Mouse (Mus musculus): ENCODE measurements around the gene Xpnpep2. TPM values are rescaled to one million over a fixed set of nuclear protein-coding genes. Genes with fewer than 3 reads are reported as not detected.

Xpnpep2 gene
- polyA plus RNA-seq, 1 experiment from 2014 or later = not detected

DNA sequence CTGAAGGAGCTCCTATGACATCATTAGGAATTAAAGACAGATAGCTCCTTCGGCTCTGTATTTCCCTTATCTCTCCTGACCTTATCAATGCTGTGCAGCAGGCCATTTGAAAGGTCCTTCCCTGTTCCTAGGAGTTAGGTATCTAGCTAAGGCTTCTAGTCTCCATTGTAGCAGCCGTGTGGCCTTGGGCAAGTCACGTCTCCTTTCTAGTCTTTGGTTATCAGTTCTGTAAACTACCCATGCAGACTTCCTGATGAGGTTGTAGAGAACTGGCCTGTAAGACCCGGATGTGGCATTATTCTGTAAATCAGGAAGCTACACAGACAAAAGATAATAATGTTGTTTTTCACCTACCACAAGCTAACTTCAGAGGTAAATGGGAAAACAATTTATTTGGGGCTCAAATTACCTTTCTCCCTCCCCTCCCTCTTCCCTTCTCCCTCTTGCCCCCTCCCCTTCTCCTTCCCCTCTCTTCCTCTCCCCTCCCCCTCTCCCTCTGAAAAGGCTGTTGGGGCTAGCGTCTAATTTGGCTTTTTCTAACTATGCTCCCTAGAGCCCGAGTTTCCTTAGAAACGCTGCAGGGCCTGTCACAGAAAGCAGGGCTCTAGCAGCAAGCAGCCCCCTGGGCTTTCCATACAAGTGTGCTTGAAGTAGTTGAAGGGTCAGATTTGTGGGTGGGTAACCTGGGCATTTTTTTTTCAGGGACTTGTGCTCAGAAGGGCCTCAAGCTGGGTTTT is 30.2 kb downstream of the Xpnpep2 start:
- Histone ChIP-seq H3K27me3 (ENCODE audit: control insufficient read depth, insufficient read depth, low read depth, low read length) (no peaks in the 10 kb centered on the region), H3K4me2 (ENCODE audit: low read depth, low read length) (peak overlapping the region; percentile 38), H3K4me1 (ENCODE audit: control insufficient read depth, low read depth, low read length) (peaks cover 33% of the 10 kb centered on the region), H3K9ac (ENCODE audit: low read depth, low read length) (no peak overlapping the region; the same call in 1 of the 2 replicates), H3K9me3 (replicated peaks; ENCODE audit: control insufficient read depth, low read length) (no peaks in the 10 kb centered on the region), H3K27ac (ENCODE audit: low read length) (peak overlapping the region; percentile 81), H3K36me3 (ENCODE audit: control insufficient read depth, insufficient read depth) (no peaks in the 10 kb centered on the region), H3K4me3 (ENCODE audit: low read depth, low read length) (no peak overlapping the region)
- WGBS (ENCODE audit: insufficient replicate concordance) = 22% methylated on average over 7 of the region's 7 CpGs
- ATAC-seq (ENCODE audit: low read depth) = peak; percentile 90

DNA sequence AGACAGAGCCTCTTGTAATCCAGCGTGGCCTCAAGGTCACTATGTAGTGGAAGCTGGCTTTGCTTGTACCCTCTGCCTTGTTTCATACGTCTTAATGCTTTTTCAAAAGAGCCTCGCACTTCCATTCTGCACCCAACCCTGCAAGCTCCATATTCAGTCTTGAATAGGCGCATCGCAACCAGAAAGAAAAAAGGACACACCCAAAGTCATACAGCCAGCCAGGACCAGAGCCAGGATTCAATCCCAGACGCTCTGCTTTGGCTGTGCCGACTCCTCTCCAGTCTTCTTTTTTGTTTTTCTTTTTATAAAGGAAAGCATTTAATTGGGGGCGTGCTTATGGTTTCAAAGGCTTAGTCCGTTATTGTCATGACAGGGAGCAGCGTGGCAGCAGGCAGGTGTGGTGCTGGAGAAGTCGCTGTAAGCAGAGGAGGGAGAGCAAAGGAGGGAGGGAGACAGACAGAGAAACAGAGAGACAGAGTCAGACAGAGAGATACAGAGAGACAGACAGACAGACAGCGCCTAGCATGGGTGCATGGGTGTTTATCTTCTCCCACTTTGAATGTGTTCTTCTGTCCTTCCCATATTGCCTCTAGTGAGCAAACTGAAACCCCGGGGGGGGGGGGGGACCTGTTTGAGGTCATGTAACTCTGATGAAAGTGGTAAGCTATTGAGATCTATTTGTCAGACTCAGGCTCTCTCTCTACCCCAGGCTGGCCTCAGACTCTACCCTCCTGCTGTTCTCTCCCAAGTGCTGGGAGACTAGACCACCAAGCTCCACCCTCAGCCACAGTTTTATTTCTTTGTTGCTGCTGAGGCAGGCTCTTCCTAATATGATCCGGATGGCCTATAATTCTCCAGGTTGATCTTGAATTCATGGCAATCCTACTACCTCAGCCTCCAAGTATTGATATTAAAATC is 31.1 kb downstream of the Xpnpep2 start:
- Histone ChIP-seq H3K27me3 (ENCODE audit: control insufficient read depth, insufficient read depth, low read depth, low read length) (no peaks in the 10 kb centered on the region), H3K36me3 (ENCODE audit: control insufficient read depth, insufficient read depth) (no peaks in the 10 kb centered on the region), H3K4me3 (ENCODE audit: low read depth, low read length) (peak overlapping the region; percentile 5; the same call in 1 of the 2 replicates), H3K9me3 (replicated peaks; ENCODE audit: control insufficient read depth, low read length) (no peaks in the 10 kb centered on the region), H3K4me1 (ENCODE audit: control insufficient read depth, low read depth, low read length) (peaks cover 33% of the 10 kb centered on the region), H3K9ac (ENCODE audit: low read depth, low read length) (no peak overlapping the region; the same call in 1 of the 2 replicates), H3K27ac (ENCODE audit: low read length) (peak overlapping the region; percentile 81; the same call in 1 of the 2 replicates), H3K4me2 (ENCODE audit: low read depth, low read length) (peak overlapping the region; percentile 38)
- no peak for ATAC-seq (ENCODE audit: low read depth)
- 33% methylated on average over 14 of the region's 14 CpGs for WGBS (ENCODE audit: insufficient replicate concordance)

GRCm38 (mm10) chrX:48140286-48140877 is 31.9 kb downstream of the Xpnpep2 start:
- no peaks in the 10 kb centered on the region for H3K27me3 ChIP-seq (ENCODE audit: control insufficient read depth, insufficient read depth, low read depth, low read length)
- WGBS (ENCODE audit: insufficient replicate concordance) = 19% methylated on average over 3 of the region's 3 CpGs
- no peak overlapping the region for H3K4me3 ChIP-seq (ENCODE audit: low read depth, low read length)
- no peaks in the 10 kb centered on the region for H3K9me3 ChIP-seq (replicated peaks; ENCODE audit: control insufficient read depth, low read length)
- H3K4me1 ChIP-seq (ENCODE audit: control insufficient read depth, low read depth, low read length) = peaks cover 33% of the 10 kb centered on the region
- H3K9ac ChIP-seq (ENCODE audit: low read depth, low read length) = no peak overlapping the region
- H3K27ac ChIP-seq (ENCODE audit: low read length) = peak overlapping the region; percentile 70
- ATAC-seq (ENCODE audit: low read depth) = no peak
- no peaks in the 10 kb centered on the region for H3K36me3 ChIP-seq (ENCODE audit: control insufficient read depth, insufficient read depth)
- H3K4me2 ChIP-seq (ENCODE audit: low read depth, low read length) = no peak overlapping the region

GRCm38 (mm10) chrX:48141481-48141880 is 33.0 kb downstream of the Xpnpep2 start:
- Histone ChIP-seq H3K9me3 (replicated peaks; ENCODE audit: control insufficient read depth, low read length) (no peaks in the 10 kb centered on the region), H3K4me3 (ENCODE audit: low read depth, low read length) (no peak overlapping the region), H3K4me2 (ENCODE audit: low read depth, low read length) (no peak overlapping the region), H3K27ac (ENCODE audit: low read length) (peak overlapping the region; percentile 70), H3K36me3 (ENCODE audit: control insufficient read depth, insufficient read depth) (no peaks in the 10 kb centered on the region), H3K9ac (ENCODE audit: low read depth, low read length) (no peak overlapping the region), H3K4me1 (ENCODE audit: control insufficient read depth, low read depth, low read length) (peaks cover 33% of the 10 kb centered on the region), H3K27me3 (ENCODE audit: control insufficient read depth, insufficient read depth, low read depth, low read length) (no peaks in the 10 kb centered on the region)
- WGBS (ENCODE audit: insufficient replicate concordance) = 25% methylated on average over 6 of the region's 6 CpGs
- ATAC-seq (ENCODE audit: low read depth) = no peak

GRCm38 (mm10) chrX:48143415-48144335 is 35.1 kb downstream of the Xpnpep2 start:
- no peaks in the 10 kb centered on the region for H3K9me3 ChIP-seq (replicated peaks; ENCODE audit: control insufficient read depth, low read length)
- ATAC-seq (ENCODE audit: low read depth) = peak; percentile 47; the same call in 1 of the 2 replicates
- H3K27ac ChIP-seq (ENCODE audit: low read length) = peak overlapping the region; percentile 13
- H3K9ac ChIP-seq (ENCODE audit: low read depth, low read length) = peak overlapping the region; percentile 33; the same call in 1 of the 2 replicates
- H3K4me3 ChIP-seq (ENCODE audit: low read depth, low read length) = peak overlapping the region; percentile 38
- WGBS (ENCODE audit: insufficient replicate concordance) = 29% methylated on average over 26 of the region's 26 CpGs
- peaks cover 22% of the 10 kb centered on the region for H3K4me1 ChIP-seq (ENCODE audit: control insufficient read depth, low read depth, low read length)
- H3K27me3 ChIP-seq (ENCODE audit: control insufficient read depth, insufficient read depth, low read depth, low read length) = no peaks in the 10 kb centered on the region
- H3K36me3 ChIP-seq (ENCODE audit: control insufficient read depth, insufficient read depth) = no peaks in the 10 kb centered on the region
- peak overlapping the region; percentile 55 for H3K4me2 ChIP-seq (ENCODE audit: low read depth, low read length)

DNA sequence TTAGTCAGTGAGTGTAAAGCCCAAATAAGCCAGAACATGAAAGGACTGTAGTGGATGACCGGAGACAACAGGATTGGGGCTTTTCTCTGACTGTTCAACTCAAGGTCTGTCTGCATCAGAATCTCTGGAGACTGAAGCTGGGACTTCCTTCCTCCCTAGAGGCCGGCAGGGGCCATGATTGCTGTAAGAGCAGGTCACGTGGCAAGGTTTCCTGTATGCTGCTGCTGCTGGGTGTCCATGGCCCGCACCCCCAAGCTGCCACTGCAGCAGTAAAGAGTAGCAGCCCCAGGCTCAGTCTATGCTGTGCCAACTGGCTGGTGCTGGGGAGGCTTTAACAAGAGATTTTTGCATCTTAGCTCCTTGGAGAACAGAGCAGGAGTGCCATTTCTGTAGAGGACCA is 37.7 kb downstream of the Xpnpep2 start, which contains the start of gene Sash3:
Sash3 (plus strand) TSS at position 175 of the 400 bp plus-strand sequence.
- no peaks in the 10 kb centered on the region for H3K9me3 ChIP-seq (replicated peaks; ENCODE audit: control insufficient read depth, low read length)
- H3K27ac ChIP-seq (ENCODE audit: low read length) = no peak within 1 kb of the TSS
- no peaks in the 10 kb centered on the region for H3K27me3 ChIP-seq (ENCODE audit: control insufficient read depth, insufficient read depth, low read depth, low read length)
- no peaks in the 10 kb centered on the region for H3K36me3 ChIP-seq (ENCODE audit: control insufficient read depth, insufficient read depth)
- H3K4me2 ChIP-seq (ENCODE audit: low read depth, low read length) = peak within 1 kb of the TSS; percentile 13; the same call in 1 of the 2 replicates
- peaks cover 6% of the 10 kb centered on the region for H3K4me1 ChIP-seq (ENCODE audit: control insufficient read depth, low read depth, low read length)
- peak within 1 kb of the TSS; percentile 39; the same call in 1 of the 2 replicates for H3K9ac ChIP-seq (ENCODE audit: low read depth, low read length)
- peak within 1 kb of the TSS; percentile 27 for H3K4me3 ChIP-seq (ENCODE audit: low read depth, low read length)
- 40% methylated on average over 4 of the region's 4 CpGs for WGBS (ENCODE audit: insufficient replicate concordance)
- peak; percentile 33; the same call in 1 of the 2 replicates for ATAC-seq (ENCODE audit: low read depth)

GRCm38 (mm10) chrX:48147226-48147625 is 38.7 kb downstream of the Xpnpep2 start:
- H3K27ac ChIP-seq (ENCODE audit: low read length) = no peak overlapping the region
- H3K4me3 ChIP-seq (ENCODE audit: low read depth, low read length) = peak overlapping the region; percentile 27
- no peaks in the 10 kb centered on the region for H3K27me3 ChIP-seq (ENCODE audit: control insufficient read depth, insufficient read depth, low read depth, low read length)
- H3K9me3 ChIP-seq (replicated peaks; ENCODE audit: control insufficient read depth, low read length) = no peaks in the 10 kb centered on the region
- WGBS (ENCODE audit: insufficient replicate concordance) = 39% methylated on average over 2 of the region's 2 CpGs
- no peaks in the 10 kb centered on the region for H3K36me3 ChIP-seq (ENCODE audit: control insufficient read depth, insufficient read depth)
- H3K9ac ChIP-seq (ENCODE audit: low read depth, low read length) = peak overlapping the region; percentile 39; the same call in 1 of the 2 replicates
- peak overlapping the region; percentile 13; the same call in 1 of the 2 replicates for H3K4me2 ChIP-seq (ENCODE audit: low read depth, low read length)
- no peak for ATAC-seq (ENCODE audit: low read depth)
- H3K4me1 ChIP-seq (ENCODE audit: control insufficient read depth, low read depth, low read length) = peaks cover 3% of the 10 kb centered on the region

DNA sequence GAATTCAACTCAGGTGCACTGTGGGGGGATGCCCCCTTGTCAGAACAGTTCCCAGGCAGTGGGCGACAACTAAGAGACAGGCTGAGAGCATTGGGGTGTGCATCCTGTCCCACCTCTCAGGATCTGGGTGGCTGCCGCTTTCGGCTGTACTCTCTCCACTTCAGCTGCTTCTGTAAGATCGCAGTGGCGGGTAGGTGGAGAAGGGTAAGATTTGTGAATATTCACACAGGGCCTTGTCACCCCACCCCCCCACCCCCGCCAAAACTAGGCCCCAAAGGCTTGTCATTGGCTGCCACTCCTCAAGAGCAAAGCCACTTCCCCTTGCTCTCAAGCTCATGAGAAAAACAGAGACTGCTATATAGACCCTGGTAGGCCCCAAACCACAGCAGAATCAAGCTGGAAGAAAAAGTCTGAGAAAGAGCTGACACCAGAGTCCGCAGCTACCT is 39.2 kb downstream of the Xpnpep2 start:
- no peak overlapping the region for H3K9ac ChIP-seq (ENCODE audit: low read depth, low read length)
- no peaks in the 10 kb centered on the region for H3K27me3 ChIP-seq (ENCODE audit: control insufficient read depth, insufficient read depth, low read depth, low read length)
- peaks cover 8% of the 10 kb centered on the region for H3K4me1 ChIP-seq (ENCODE audit: control insufficient read depth, low read depth, low read length)
- no peak overlapping the region for H3K27ac ChIP-seq (ENCODE audit: low read length)
- H3K4me3 ChIP-seq (ENCODE audit: low read depth, low read length) = peak overlapping the region; percentile 27
- no peaks in the 10 kb centered on the region for H3K36me3 ChIP-seq (ENCODE audit: control insufficient read depth, insufficient read depth)
- no peak for ATAC-seq (ENCODE audit: low read depth)
- H3K4me2 ChIP-seq (ENCODE audit: low read depth, low read length) = peak overlapping the region; percentile 19
- no peaks in the 10 kb centered on the region for H3K9me3 ChIP-seq (replicated peaks; ENCODE audit: control insufficient read depth, low read length)
- WGBS (ENCODE audit: insufficient replicate concordance) = 30% methylated on average over 7 of the region's 7 CpGs

Data from liver, embryonic 16.5 days (tissue).